Mouse (Mus musculus) liver, adult (tissue): ENCODE measurements around the gene Rtn4rl2.

ENCODE experiments used
- GATA4 ChIP-seq: IDR thresholded peaks from 2 replicates; pipeline ENCODE4 v1.6.1; 2014; ENCODE audit warnings: mild to moderate bottlenecking, low read length; ENCODE audit not compliant: insufficient replicate concordance

Gene Rtn4rl2

GRCm38 (mm10) chr2:84837817-84838592 is 48.5 kb downstream of the Rtn4rl2 start:
- TF ChIP-seq GATA4: no peak

- no peak for TF ChIP-seq GATA4
Measured at GRCm38 (mm10) chr2:84837107-84837506, 49.4 kb downstream of the Rtn4rl2 start.

- peak; percentile 49; the same call in 1 of the 2 replicates for TF ChIP-seq GATA4
Measured at GRCm38 (mm10) chr2:84831666-84832391, 54.7 kb downstream of the Rtn4rl2 start.

- no peak for TF ChIP-seq GATA4
Measured at GRCm38 (mm10) chr2:84827283-84827920, 59.1 kb downstream of the Rtn4rl2 start.

GRCm38 (mm10) chr2:84826488-84827282 is 59.8 kb downstream of the Rtn4rl2 start, which contains the start of gene Timm10:
Gene Timm10 (plus strand): TSS chr2:84826997.
- TF ChIP-seq GATA4: no peak; the same call in 1 of the 2 replicates

- no peak for TF ChIP-seq GATA4
Measured at GRCm38 (mm10) chr2:84823237-84823636, 63.3 kb downstream of the Rtn4rl2 start.

GRCm38 (mm10) chr2:84822552-84822951 is 64.0 kb downstream of the Rtn4rl2 start, which contains the start of gene Smtnl1:
Gene Smtnl1 (minus strand): TSS chr2:84822652.
- TF ChIP-seq GATA4: no peak
